Mouse (Mus musculus) thymus, postnatal 4 days (tissue): Measurements from ENCODE around the gene Focad.

Experiments
- DNase-seq: peaks from one replicate; pipeline ENCODE4 v3.0.0; 2021

Gene Focad

GRCm38 (mm10) chr4:88406887-88407696 is 312.7 kb downstream of the Focad start:
- DNase-seq: no peak

DNA sequence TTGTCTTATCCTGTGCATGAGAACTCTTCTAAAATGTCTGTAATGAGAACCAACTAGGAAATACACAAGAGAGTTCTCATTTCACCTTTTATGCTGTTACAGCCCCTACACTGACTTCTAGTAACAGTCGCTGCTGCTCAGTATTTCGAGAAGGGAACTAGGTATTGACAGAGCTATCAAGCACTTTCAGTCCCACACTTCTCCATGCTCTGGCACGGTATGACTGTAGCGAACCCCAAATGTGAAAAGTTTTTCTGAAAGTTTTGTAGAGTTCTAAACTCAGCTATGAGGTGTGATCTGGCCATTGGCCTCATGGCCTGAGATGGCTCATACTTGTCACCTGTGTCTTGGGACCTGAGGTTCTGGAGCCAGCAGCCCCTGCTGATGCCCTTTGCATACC is 314.9 kb downstream of the Focad start:
- no peak for DNase-seq

- no peak for DNase-seq
Observed at GRCm38 (mm10) chr4:88412331-88412730, 317.9 kb downstream of the Focad start.

DNA sequence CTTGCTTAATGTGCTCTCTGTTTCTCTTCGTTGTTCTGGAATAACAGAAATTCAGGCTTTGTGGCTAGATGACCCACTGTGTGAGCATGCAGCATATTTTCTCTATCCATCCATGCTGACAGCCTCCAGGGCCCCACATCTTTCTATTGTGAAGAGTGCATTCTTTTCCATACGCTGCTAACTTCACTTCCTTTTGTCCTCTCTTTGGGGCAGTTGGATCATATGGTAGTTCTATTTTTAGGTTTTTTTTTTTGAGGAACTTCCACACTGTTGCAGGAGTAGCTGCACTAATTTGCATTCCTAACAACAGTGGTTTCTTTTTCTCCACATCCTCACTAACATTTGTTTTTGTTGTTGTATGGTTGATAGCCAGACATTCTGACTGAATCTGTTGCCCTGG is 320.6 kb downstream of the Focad start:
- no peak for DNase-seq

DNA sequence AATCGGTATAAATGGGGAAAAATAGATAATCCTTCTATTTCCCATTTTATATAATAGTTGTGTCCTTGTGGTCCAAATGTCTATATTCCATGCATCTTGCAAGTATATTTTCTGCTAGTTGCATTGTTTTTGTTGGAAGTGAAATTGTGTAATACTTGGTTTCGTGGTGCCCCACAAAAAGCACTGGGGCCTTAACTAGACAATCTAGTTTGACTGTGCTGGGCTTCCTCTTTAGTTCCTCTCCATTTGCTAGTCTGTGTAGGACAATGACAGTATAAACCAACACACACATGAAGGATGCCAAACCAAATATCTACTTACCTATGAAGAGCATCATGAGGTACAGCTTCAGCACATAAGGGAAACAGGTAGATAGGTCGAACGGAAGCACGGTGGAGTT is 324.9 kb downstream of the Focad start:
- DNase-seq: no peak

- DNase-seq: no peak
Observed at GRCm38 (mm10) chr4:88424563-88424962, 330.1 kb downstream of the Focad start.

GRCm38 (mm10) chr4:88427630-88428239 is 333.3 kb downstream of the Focad start:
- no peak for DNase-seq

- DNase-seq: no peak
Observed at GRCm38 (mm10) chr4:88432412-88433024, 338.1 kb downstream of the Focad start.

DNA sequence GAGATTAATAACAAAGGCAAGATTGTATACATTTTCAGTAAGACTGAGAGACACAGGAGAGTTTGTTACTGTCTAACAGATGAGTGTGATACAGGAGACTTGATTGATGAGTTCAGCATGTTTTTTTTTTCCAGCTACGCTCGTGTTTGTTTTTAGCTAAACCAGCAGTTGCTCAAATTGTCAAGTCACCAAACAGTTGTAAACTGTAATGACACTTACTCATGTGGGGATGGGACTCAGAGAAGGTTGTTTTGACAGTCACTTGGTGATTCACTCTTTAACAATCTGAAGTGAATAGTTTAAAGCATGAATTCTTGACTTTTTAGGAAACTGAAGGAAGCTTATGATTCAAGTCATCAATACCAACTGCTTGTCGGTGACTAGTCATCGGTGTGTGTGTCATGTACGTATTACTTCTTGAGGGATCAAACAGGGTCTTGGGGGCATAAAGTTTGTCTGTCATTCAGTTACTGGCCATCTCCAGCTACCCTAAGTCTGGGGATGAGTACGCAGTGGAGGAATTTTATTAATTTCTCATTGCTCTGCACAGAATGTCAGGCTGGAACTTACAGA is 342.2 kb downstream of the Focad start:
- no peak for DNase-seq

- DNase-seq: no peak
Observed at GRCm38 (mm10) chr4:88437166-88437565, 342.7 kb downstream of the Focad start.

GRCm38 (mm10) chr4:88437917-88438316 is 343.5 kb downstream of the Focad start:
- DNase-seq: no peak

DNA sequence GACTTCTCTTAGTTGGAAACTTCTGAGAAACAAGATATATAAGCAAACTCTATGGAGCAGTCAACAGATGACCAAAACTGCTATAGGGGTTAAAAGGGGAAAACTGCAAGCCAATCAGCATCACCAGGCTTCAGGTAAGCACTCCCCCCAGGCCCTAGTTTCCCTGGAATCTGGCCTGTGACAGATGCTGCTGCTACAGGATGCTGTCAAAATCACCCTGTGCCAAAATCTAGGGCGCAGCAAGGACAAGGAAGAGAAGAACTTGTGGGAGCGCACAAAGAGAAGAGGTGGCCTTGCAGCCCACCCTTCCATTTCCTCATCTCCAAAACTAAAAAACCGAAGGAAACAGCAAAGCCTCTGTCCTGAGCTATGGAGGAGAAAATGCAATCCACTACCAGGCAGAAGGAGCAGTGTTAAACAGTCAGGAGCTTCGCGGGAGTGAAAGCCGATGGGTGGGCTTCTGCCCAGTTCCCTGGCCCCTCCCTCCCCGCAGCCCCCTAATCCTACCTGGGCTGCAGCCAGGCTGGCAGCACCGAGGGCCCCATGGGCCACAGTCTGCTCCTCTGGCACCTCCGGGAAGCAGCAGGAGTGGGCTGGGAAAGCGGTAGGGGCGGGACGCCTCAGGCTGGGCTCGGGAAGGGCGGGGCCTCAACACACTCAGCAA is 344.0 kb downstream of the Focad start, which contains the start of gene Hacd4:
Gene Hacd4, minus strand, starts transcription at position 603 of the 664 bp plus-strand sequence.
- DNase-seq: peak; percentile 18

GRCm38 (mm10) chr4:88438990-88439329 is 344.5 kb downstream of the Focad start:
- no peak for DNase-seq

- DNase-seq: no peak
Observed at GRCm38 (mm10) chr4:88439669-88440123, 345.3 kb downstream of the Focad start.

DNA sequence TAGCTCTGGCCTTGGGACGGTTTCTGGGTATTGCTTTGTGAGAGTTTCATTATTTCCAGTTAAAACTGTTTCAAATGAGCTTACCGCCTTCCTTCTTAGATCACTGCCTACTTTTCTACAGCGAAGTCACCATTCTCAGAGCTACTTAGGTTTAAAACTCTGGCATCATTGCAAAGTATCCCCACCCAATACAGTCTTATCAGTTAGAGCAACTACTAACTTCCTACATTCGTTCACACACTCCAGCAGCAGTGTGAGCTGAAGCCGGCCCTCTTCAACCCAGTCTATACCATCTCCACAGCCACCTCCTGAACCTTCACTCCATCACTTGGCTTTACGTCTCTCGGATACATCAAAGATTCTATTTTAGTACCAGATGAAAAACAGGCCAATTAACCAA is 346.4 kb downstream of the Focad start:
- DNase-seq: no peak

- DNase-seq: no peak
Observed at GRCm38 (mm10) chr4:88448976-88449375, 354.5 kb downstream of the Focad start.

DNA sequence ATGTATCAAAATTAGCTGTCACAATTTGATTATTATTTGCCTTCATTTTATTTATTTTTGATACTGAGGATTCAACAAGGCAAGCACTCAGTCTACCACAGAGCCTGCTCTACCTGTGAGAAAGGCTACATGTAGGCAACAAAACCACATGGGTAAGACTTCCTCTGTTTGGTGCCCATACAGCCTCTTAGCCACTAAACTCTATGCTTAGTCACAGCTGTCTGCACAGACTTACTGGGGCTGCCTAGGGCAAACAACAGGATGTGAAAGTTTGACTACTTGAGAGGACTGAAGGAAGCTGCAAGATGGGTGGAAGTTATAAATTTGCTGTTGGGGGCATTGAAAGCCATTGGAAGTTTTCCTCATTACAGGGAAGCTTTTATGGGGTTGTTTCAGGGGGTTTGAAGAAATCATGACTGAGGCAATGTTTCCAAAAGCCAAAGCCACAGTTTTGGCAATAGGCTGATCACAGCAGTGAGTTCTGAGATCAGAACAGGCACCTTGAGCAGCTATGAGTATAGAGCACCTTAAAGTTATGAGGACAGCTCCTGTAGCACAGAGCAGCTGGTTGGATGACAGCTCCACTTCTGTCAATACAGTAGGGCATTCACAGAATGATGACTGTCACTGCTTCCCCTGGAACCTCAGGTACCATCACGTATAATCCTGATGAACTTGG is 355.8 kb downstream of the Focad start:
- DNase-seq: peak; percentile 13

DNA sequence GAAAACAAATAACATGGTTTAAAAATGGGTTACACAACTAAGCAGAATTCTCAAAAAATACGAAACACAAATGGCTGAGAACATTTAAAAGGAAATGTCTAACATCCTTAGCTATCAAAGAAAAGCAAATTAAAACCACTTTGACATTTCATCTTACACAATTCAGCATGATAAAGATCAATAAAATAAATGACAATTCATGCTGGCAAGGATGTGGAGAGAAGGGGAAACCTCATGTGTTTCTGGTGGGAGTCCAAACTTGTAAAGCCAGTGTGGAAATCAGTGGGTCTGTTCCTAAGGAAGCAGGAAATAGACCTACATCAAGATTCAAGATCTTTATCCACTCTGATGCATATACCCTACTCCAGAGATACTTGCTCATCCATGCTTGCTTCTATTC is 363.7 kb downstream of the Focad start:
- no peak for DNase-seq

GRCm38 (mm10) chr4:88458673-88459072 is 364.2 kb downstream of the Focad start:
- DNase-seq: no peak
